Mouse (Mus musculus) ES-Bruce4 (cell line): Measurements from ENCODE around the gene Aif1l.

ENCODE experiments used
- CTCF ChIP-seq: IDR thresholded peaks from one replicate; pipeline ENCODE4 v1.8.1; 2011; ENCODE audit warnings: low read depth, low read length
- POLR2A ChIP-seq: IDR thresholded peaks from one replicate; pipeline ENCODE4 v1.8.1; 2011; ENCODE audit warnings: low read length; ENCODE audit not compliant: insufficient read depth

DNA sequence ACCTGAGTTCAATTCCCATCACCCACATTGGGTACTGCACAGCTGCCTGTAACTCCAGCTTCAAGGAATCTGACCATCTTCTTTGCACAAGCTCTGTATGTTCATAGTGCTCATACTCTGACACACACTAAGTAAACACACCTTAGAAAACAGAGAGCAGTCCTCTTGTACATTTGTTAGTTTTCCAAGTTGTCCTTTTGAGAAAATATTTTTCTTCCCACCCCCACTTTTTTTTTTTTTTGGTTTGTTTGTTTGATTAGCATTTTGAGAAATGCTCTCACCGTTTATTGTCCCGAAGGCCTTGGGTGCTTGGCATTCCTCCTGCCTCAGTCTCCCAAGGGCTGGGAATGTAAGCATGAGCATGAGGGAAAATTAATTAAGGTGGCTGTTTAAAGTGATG lies 58.4 kb downstream of the Aif1l start:
- no peak for TF ChIP-seq POLR2A
- TF ChIP-seq CTCF = no peak
